Mouse (Mus musculus) lung, postnatal 36 days (tissue): ENCODE measurements around the gene Wdfy1.

Experiments used
- DNase-seq: peaks from one replicate; pipeline ENCODE4 v3.0.0; 2022; ENCODE audit warnings: mixed read lengths

Wdfy1 gene

GRCm38 (mm10) chr1:79707383-79707782, 68.6 kb downstream of the Wdfy1 start:
- DNase-seq: no peak

DNA sequence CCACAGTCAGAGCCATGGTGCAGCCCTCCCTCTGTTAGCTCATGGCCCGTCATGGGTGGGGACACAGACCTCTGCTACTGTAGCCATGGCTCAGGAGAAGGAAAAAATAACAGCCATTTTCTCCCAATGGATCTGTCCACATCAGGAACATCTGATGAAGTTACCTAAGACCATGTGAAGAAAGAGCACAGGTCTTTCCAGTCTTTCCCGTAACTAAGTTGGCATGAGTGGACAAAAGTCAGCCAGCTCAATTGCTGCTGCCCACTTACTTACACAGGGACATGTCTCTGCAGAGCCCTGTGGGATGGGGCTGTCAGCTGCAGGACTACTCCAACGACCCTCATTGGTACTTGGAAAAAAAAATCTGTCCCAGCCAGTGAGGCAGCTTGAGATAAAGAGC, 69.2 kb downstream of the Wdfy1 start:
- DNase-seq: no peak

GRCm38 (mm10) chr1:79704672-79705071, 71.3 kb downstream of the Wdfy1 start:
- DNase-seq: no peak

GRCm38 (mm10) chr1:79703520-79703919, 72.4 kb downstream of the Wdfy1 start:
- DNase-seq: no peak

GRCm38 (mm10) chr1:79698506-79698905, 77.4 kb downstream of the Wdfy1 start:
- DNase-seq: no peak

DNA sequence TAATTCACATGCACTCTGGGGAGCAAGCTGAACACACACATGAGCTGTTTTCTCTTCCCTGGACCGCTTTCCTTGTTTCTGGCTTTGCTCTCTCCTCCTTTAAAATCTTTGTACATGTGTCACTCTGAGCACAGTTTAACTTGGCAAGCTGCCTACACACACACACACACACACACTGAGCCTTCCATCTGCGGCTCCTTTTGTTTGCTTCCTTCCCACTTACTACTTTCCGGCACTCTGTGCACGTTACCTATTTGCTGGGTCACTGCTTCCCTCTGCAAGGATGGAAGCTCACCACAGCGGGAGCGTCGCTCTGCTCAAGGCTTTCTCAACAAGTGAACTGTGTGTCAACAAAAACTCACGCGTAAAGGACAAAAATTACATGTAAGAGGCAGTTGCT, 78.6 kb downstream of the Wdfy1 start:
- peak; percentile 66 for DNase-seq

- DNase-seq: peak; percentile 10
Measured at GRCm38 (mm10) chr1:79696933-79697332, 79.0 kb downstream of the Wdfy1 start.

DNA sequence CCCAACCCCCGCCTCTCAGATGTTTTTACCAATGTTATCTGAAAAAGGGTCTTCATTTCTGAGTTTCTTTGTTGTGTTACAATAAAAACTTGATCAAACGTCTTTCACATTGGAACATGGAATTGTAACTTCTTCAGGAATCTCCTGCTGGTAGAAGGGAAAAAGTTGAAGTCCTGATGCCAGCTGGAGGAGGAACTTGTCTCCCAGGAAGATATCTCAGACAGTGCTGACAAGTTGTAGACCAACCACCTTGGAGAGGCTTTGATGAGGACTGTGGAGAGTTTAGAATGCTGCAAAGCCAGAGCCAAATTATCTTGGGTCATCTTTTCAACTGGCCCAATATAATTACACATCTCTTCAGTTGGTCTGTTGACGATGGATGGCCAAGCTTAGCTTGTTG, 83.5 kb downstream of the Wdfy1 start:
- no peak for DNase-seq

GRCm38 (mm10) chr1:79687254-79687653, 88.7 kb downstream of the Wdfy1 start:
- no peak for DNase-seq

DNA sequence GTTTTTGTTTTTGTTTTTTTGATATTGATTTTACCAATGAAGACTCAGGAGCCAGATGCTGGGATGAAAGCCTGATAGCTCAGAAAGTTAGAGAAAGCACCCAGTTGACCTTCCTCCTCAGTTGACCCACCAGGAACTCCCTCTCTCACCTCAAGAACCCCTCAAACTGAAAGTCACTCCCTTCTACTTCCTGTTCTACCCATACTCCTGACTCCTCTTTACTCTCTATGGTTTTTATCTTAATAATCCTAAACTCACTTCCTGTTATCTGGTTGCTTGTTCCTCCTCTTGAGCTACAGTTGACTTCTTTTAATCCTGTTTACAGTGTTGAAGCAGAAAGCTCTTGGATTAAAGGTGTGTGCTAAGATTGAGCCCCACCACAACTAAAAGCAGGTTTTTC, 91.9 kb downstream of the Wdfy1 start:
- DNase-seq: no peak

GRCm38 (mm10) chr1:79682936-79683335, 93.0 kb downstream of the Wdfy1 start:
- DNase-seq: no peak

GRCm38 (mm10) chr1:79680777-79681176, 95.2 kb downstream of the Wdfy1 start:
- no peak for DNase-seq

- no peak for DNase-seq
Measured at GRCm38 (mm10) chr1:79678117-79678684, 97.7 kb downstream of the Wdfy1 start.

GRCm38 (mm10) chr1:79675716-79676115, 100.2 kb downstream of the Wdfy1 start:
- DNase-seq: no peak

DNA sequence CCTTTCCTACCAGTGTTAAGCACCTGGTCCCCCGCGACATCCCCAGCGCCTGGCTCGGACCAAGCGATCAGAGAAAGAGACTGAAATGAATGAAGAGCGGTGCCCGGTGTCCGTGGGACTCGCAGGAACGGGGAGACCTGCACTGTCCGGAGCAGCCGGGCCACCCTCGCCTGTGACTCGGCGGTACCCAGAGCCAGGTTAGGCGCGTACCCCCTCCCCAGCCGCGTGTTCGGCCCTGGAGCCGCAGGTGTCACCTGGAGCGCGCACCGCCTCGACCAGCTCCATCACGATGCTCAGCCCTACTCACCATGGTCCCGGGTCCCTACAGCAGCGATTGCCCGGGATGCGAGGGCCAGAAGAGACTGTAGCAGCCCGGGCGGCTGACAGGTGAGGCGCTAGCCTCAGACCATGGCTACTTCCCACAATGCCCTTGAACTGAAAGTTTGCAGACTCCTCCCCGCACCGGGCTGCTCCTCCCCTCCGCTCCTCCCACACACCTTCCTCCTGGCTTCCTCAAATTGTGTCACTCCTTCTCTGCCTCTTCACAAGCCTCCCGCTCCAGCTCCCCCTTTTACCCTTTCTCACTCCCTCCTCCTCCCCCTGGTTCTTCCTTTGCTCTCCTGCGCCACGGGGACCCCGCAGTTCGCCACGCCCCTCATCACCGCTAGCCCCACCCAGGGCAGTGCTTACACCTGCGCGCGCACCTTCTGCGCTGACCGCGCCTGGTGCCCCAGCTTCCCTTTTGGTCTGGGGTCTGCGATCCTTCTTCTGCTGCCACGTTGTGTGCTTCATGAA, 104.2 kb downstream of the Wdfy1 start, which contains the start of gene Ap1s3:
Gene Ap1s3, minus strand, starts transcription at position 430 of the 795 bp plus-strand sequence.
- DNase-seq: peak; percentile 87

DNA sequence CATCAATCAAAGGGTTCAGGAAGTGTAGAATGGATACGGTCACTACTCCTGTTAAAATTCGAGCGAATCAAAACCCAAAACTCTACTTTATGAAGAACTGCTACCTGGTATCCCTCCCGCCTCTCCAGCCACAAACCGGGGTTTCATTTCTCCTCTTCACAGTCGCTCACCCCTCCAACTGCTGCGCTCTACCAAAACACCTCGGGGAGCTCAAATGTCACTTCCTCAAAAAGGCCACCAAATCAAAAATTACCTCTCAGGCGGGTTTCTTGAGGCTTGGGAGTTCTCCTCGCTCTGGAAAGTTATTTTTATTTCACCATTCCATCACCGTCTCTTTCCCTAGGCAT, 104.8 kb downstream of the Wdfy1 start:
- DNase-seq: peak; percentile 28

GRCm38 (mm10) chr1:79669419-79669974, 106.4 kb downstream of the Wdfy1 start:
- peak; percentile 9 for DNase-seq

GRCm38 (mm10) chr1:79664911-79665310, 111.0 kb downstream of the Wdfy1 start:
- peak; percentile 21 for DNase-seq

GRCm38 (mm10) chr1:79659598-79659997, 116.3 kb downstream of the Wdfy1 start:
- no peak for DNase-seq

- no peak for DNase-seq
Measured at GRCm38 (mm10) chr1:79657411-79657810, 118.5 kb downstream of the Wdfy1 start.

- DNase-seq: no peak
Measured at GRCm38 (mm10) chr1:79655819-79656555, 120.0 kb downstream of the Wdfy1 start.

DNA sequence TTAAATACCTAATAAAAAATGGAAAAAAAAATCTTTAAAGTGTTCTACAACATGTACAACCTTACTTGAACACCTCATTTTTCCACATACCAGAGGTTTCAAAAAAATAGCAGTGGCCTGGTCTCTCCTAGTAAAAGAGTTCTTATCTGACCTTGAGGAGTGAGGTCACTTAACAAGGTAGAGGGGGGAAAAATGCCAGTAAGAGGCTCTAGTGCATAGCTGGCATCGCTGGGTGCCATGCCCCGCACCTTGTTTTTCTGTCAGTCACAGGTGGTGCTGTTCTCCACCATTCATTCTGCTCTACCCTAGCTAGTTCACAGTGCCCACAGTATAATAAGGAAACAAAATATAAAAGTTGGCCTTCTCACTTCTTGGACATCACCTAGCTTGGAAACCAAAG, 121.0 kb downstream of the Wdfy1 start:
- DNase-seq: peak; percentile 39
